ENCODE assay signal across 22 mouse cellular contexts in the genomic region with DNA sequence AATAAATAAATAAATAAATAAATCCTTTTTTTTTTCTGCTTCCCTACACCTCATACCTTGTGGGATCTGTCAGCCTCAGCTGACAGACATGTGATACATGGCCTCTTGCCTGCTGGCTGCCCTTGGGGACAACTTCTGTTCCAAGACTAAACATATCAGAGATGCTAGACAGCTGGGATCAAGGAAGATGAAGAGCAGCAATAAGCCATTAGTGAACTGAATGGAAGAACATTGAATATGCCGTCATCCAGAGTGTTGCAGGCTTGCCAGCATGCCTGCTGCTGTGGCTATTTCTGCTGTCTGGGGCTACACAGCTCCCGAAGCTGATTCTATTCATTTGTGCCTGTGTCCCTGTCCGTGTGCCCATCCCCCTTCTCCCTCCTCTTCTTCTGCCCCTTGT. TPM values are rescaled to one million over a fixed set of nuclear protein-coding genes. Genes with fewer than 3 reads are reported as not detected.
DNase-seq lines count a peak whose midpoint lies in the region; ATAC-seq and TF ChIP-seq lines count a peak whose summit lies in the region.
"Had no signal": no experiment of that assay in that cellular context is flagged by ENCODE, and none has a peak within 500 bp of the region (broad histone marks: within the 10 kb centered on the region; RNA-seq: fewer than 3 reads in every experiment).

No protein-coding gene starts in this region.

- H3K4me3 ChIP-seq in heart, embryonic 12.5 days, result no peak overlapping the region
- no peak overlapping the region for H3K4me3 ChIP-seq in lung, postnatal 0 days (ENCODE audit: low read depth, low read length)
- H3K4me3 ChIP-seq: embryonic facial prominence, embryonic 13.5 days; hindbrain, embryonic 15.5 days; kidney, embryonic 15.5 days; limb, embryonic 12.5 days; liver, embryonic 12.5 days; lung, embryonic 15.5 days had no signal

- no peak for TF ChIP-seq CTCF in brain, embryonic 14.5 days (IDR thresholded peaks at IDR 0.05; ENCODE audit: borderline replicate concordance, extremely low read depth, insufficient read depth, insufficient read length)
- TF ChIP-seq CTCF in lung, postnatal 0 days (IDR thresholded peaks at IDR 0.05), result no peak

- no peak overlapping the region for H3K27ac ChIP-seq in heart, embryonic 12.5 days (ENCODE audit: poor library complexity, severe bottlenecking)
- H3K27ac ChIP-seq in lung, postnatal 0 days (ENCODE audit: low read length), result no peak overlapping the region
- H3K27ac ChIP-seq: embryonic facial prominence, embryonic 13.5 days; hindbrain, embryonic 15.5 days; kidney, embryonic 15.5 days; limb, embryonic 12.5 days; liver, embryonic 12.5 days; lung, embryonic 15.5 days had no signal

- no peak for TF ChIP-seq POLR2A in brain, embryonic 14.5 days (IDR thresholded peaks at IDR 0.05; ENCODE audit: borderline replicate concordance, extremely low read depth, insufficient read depth, insufficient read length, poor library complexity, severe bottlenecking)

- 68% methylated on average over 3 of the region's 3 CpGs for WGBS in heart, embryonic 12.5 days
- WGBS in lung, postnatal 0 days, result 58% methylated on average over 3 of the region's 3 CpGs

- ATAC-seq in heart, embryonic 12.5 days (ENCODE audit: insufficient number of reproducible peaks, low FRiP score), result no peak
- peak; percentile 56 for ATAC-seq in lung, postnatal 0 days
- ATAC-seq: forebrain, embryonic 14.5 days; intestine, embryonic 16.5 days; liver, embryonic 12.5 days had no signal

- H3K4me1 ChIP-seq in heart, embryonic 12.5 days (replicated peaks), result no peaks in the 10 kb centered on the region
- no peaks in the 10 kb centered on the region for H3K4me1 ChIP-seq in lung, postnatal 0 days (ENCODE audit: insufficient read depth, low read depth, low read length)
- H3K4me1 ChIP-seq: embryonic facial prominence, embryonic 13.5 days; hindbrain, embryonic 15.5 days; kidney, embryonic 15.5 days; limb, embryonic 12.5 days; lung, embryonic 15.5 days had no signal

- H3K36me3 ChIP-seq in heart, embryonic 12.5 days, result no peaks in the 10 kb centered on the region
- H3K36me3 ChIP-seq in lung, postnatal 0 days (ENCODE audit: insufficient read depth, low read length), result no peaks in the 10 kb centered on the region
- H3K36me3 ChIP-seq: embryonic facial prominence, embryonic 13.5 days; hindbrain, embryonic 15.5 days; kidney, embryonic 15.5 days; limb, embryonic 12.5 days; liver, embryonic 12.5 days; lung, embryonic 15.5 days had no signal

- peaks cover 9% of the 10 kb centered on the region; the same call in 1 of the 2 replicates for H3K9me3 ChIP-seq in heart, embryonic 12.5 days (replicated peaks)
- H3K9me3 ChIP-seq in lung, postnatal 0 days (ENCODE audit: low read length), result no peaks in the 10 kb centered on the region
- H3K9me3 ChIP-seq: hindbrain, embryonic 15.5 days; lung, embryonic 15.5 days had no signal

- DNase-seq in heart, adult 18-20 months, result peak; percentile 79 to 82
- DNase-seq in brain, embryonic 14.5 days (ENCODE audit: low read depth), result peak; percentile 11
- DNase-seq in heart, adult 9 months (ENCODE audit: low spot score in 2 of 2), result peak; percentile 42 to 75
- peak; percentile 13 for DNase-seq in lung, postnatal 0 days (ENCODE audit: low spot score)
- no peak for DNase-seq in testis, postnatal 10 days (ENCODE audit: low spot score)
- no peak for DNase-seq in urinary bladder, postnatal 14 days (ENCODE audit: low spot score)
- DNase-seq in cerebellum, adult 18-20 months, result no peak
- DNase-seq: adrenal gland, adult 8-10 months; B cell, adult 2 months; cerebellum, postnatal 14 days; thymus, postnatal 36 days had no signal

- no peaks in the 10 kb centered on the region for H3K27me3 ChIP-seq in heart, embryonic 12.5 days (replicated peaks)
- H3K27me3 ChIP-seq in lung, postnatal 0 days (replicated peaks; ENCODE audit: insufficient read depth, low read length), result no peaks in the 10 kb centered on the region
- H3K27me3 ChIP-seq: embryonic facial prominence, embryonic 13.5 days; hindbrain, embryonic 15.5 days; kidney, embryonic 15.5 days; limb, embryonic 12.5 days; liver, embryonic 12.5 days; lung, embryonic 15.5 days had no signal

- no peak for TF ChIP-seq EP300 in lung, postnatal 0 days (IDR thresholded peaks at IDR 0.05)

- no peak overlapping the region for H3K4me2 ChIP-seq in heart, embryonic 12.5 days
- no peak overlapping the region for H3K4me2 ChIP-seq in lung, postnatal 0 days (replicated peaks; ENCODE audit: low read depth, low read length)
- H3K4me2 ChIP-seq: embryonic facial prominence, embryonic 13.5 days; hindbrain, embryonic 15.5 days; kidney, embryonic 15.5 days; limb, embryonic 12.5 days; liver, embryonic 12.5 days; lung, embryonic 15.5 days had no signal

- H3K9ac ChIP-seq in heart, embryonic 12.5 days, result no peak overlapping the region
- no peak overlapping the region for H3K9ac ChIP-seq in lung, postnatal 0 days (replicated peaks; ENCODE audit: low read depth)
- H3K9ac ChIP-seq: embryonic facial prominence, embryonic 13.5 days; hindbrain, embryonic 15.5 days; kidney, embryonic 15.5 days; limb, embryonic 12.5 days; liver, embryonic 12.5 days; lung, embryonic 15.5 days had no signal

RNA-seq across cellular contexts. Expression of gene Tmed4, which starts 8.3 kb away (rescaled TPM):
- total RNA-seq in heart, adult 18-20 months (2021), result 100 to 1,000 TPM in 1 of 2 experiments, 10 to 100 TPM in 1; 98.8 to 112 TPM
- polyA plus RNA-seq in heart, embryonic 12.5 days (2016; fragmentation: Nextera tagmentation; extraction: Ambion mirVana), result 85.4 and 87.9 TPM in 2 replicates
- 145 and 218 TPM in 2 replicates for polyA plus RNA-seq in brain, embryonic 14.5 days (2012; rRNA removed)
- 92.0 and 95.7 TPM in 2 replicates for polyA plus RNA-seq in lung, postnatal 0 days (2015; fragmentation: Nextera tagmentation; extraction: Ambion mirVana)

RNA-seq across cellular contexts. Expression of gene Ogdh, which starts 8.5 kb away (rescaled TPM):
- 1,000 to 10,000 TPM; 1,837 to 1,914 TPM for total RNA-seq in heart, adult 18-20 months (2021)
- polyA plus RNA-seq in heart, embryonic 12.5 days (2016; fragmentation: Nextera tagmentation; extraction: Ambion mirVana), result 284 and 289 TPM in 2 replicates
- polyA plus RNA-seq in brain, embryonic 14.5 days (2012; rRNA removed), result 59.1 and 89.5 TPM in 2 replicates
- 78.8 and 84.1 TPM in 2 replicates for polyA plus RNA-seq in lung, postnatal 0 days (2015; fragmentation: Nextera tagmentation; extraction: Ambion mirVana)

RNA-seq across cellular contexts. Expression of gene Ddx56, which starts 15.4 kb away (rescaled TPM):
- total RNA-seq in heart, adult 18-20 months (2021), result 10 to 100 TPM; 22.1 to 25.0 TPM
- 64.2 and 67.1 TPM in 2 replicates for polyA plus RNA-seq in heart, embryonic 12.5 days (2016; fragmentation: Nextera tagmentation; extraction: Ambion mirVana)
- 47.5 and 60.2 TPM in 2 replicates for polyA plus RNA-seq in brain, embryonic 14.5 days (2012; rRNA removed)
- 38.2 and 41.9 TPM in 2 replicates for polyA plus RNA-seq in lung, postnatal 0 days (2015; fragmentation: Nextera tagmentation; extraction: Ambion mirVana)

RNA-seq across cellular contexts. Expression of gene Npc1l1, which starts 53.0 kb away (rescaled TPM):
- total RNA-seq in heart, adult 18-20 months (2021), result not detected
- 0.05 TPM in 1 of 2 replicates, not detected in the other for polyA plus RNA-seq in heart, embryonic 12.5 days (2016; fragmentation: Nextera tagmentation; extraction: Ambion mirVana)
- 0.21 and 0.23 TPM in 2 replicates for polyA plus RNA-seq in brain, embryonic 14.5 days (2012; rRNA removed)
- not detected in 2 replicates for polyA plus RNA-seq in lung, postnatal 0 days (2015; fragmentation: Nextera tagmentation; extraction: Ambion mirVana)
- polyA plus RNA-seq: heart, embryonic 14.5 days; limb, embryonic 12.5 days; neural tube, embryonic 11.5 days had no signal

Comparison
In these comparisons a context has a peak if more than half of its experiments do, and no peak if none do; other contexts are left out.
1. DNase-seq: peak in heart, adult 18-20 months (2 of 2), brain, embryonic 14.5 days (single experiment), heart, adult 9 months (2 of 2) and lung, postnatal 0 days (single experiment); none in testis, postnatal 10 days (single experiment), urinary bladder, postnatal 14 days (single experiment) and cerebellum, adult 18-20 months (0 of 2).